ENCODE assay signal across 8 mouse cellular contexts in genomic region chr7:29305263-29305988, GRCm38 (mm10). TPM values are rescaled to one million over a fixed set of nuclear protein-coding genes. Genes with fewer than 3 reads are reported as not detected.
DNase-seq lines count a peak whose midpoint lies in the region; ATAC-seq and TF ChIP-seq lines count a peak whose summit lies in the region.

No protein-coding gene starts in this region.

- ATAC-seq in forebrain, embryonic 13.5 days: no peak
- no peak for ATAC-seq in liver, embryonic 14.5 days (ENCODE audit: insufficient read depth)

- no peaks in the 10 kb centered on the region; the same call in 1 of the 2 replicates for H3K9me3 ChIP-seq in heart, embryonic 10.5 days
- H3K9me3 ChIP-seq in ES-Bruce4 (replicated peaks; ENCODE audit: control insufficient read depth, insufficient read depth, low read length, poor library complexity, severe bottlenecking): no peaks in the 10 kb centered on the region
- H3K9me3 ChIP-seq in forebrain, embryonic 13.5 days (replicated peaks): no peaks in the 10 kb centered on the region
- H3K9me3 ChIP-seq in liver, embryonic 14.5 days (ENCODE audit: control insufficient read depth, low read length): no peaks in the 10 kb centered on the region

- peaks cover 74% of the 10 kb centered on the region for H3K27me3 ChIP-seq in heart, embryonic 10.5 days (ENCODE audit: insufficient read depth, poor library complexity, severe bottlenecking)
- H3K27me3 ChIP-seq in heart, adult 2 months (ENCODE audit: control insufficient read depth, insufficient read depth, low read length): peaks cover 12% of the 10 kb centered on the region
- H3K27me3 ChIP-seq in ES-Bruce4 (ENCODE audit: control insufficient read depth, insufficient read depth, low read length, poor library complexity, severe bottlenecking): no peaks in the 10 kb centered on the region
- no peaks in the 10 kb centered on the region for H3K27me3 ChIP-seq in forebrain, embryonic 13.5 days
- H3K27me3 ChIP-seq in liver, embryonic 14.5 days (ENCODE audit: control insufficient read depth, insufficient read depth, low read length): peaks cover 56% of the 10 kb centered on the region

- TF ChIP-seq CTCF in heart, adult 2 months (IDR thresholded peaks at IDR 0.05): no peak
- TF ChIP-seq CTCF in ES-Bruce4 (IDR thresholded peaks at IDR 0.05; ENCODE audit: low read depth, low read length): peak; percentile 1
- no peak for TF ChIP-seq CTCF in liver, embryonic 14.5 days (IDR thresholded peaks at IDR 0.05; ENCODE audit: low read depth)

- H3K4me3 ChIP-seq in heart, embryonic 10.5 days: peak overlapping the region; percentile 66
- H3K4me3 ChIP-seq in heart, adult 2 months: no peak overlapping the region
- peak overlapping the region; percentile 15; the same call in 1 of the 2 replicates for H3K4me3 ChIP-seq in ES-Bruce4 (ENCODE audit: low read depth, low read length)
- H3K4me3 ChIP-seq in forebrain, embryonic 13.5 days: peak overlapping the region; percentile 75
- H3K4me3 ChIP-seq in liver, embryonic 14.5 days (ENCODE audit: insufficient read depth in 1 of 2, low read depth in 2 of 2, low read length in 2 of 2): no peak overlapping the region; a peak in 1 of 4 replicates

- TF ChIP-seq EP300 in heart, adult 2 months (IDR thresholded peaks at IDR 0.05; ENCODE audit: insufficient read depth, low read depth, low read length): no peak
- TF ChIP-seq EP300 in ES-Bruce4 (IDR thresholded peaks at IDR 0.05; ENCODE audit: insufficient read depth, low read depth, low read length): no peak
- no peak for TF ChIP-seq EP300 in liver, embryonic 14.5 days (IDR thresholded peaks at IDR 0.05; ENCODE audit: low read depth)

- no peak for DNase-seq in heart, embryonic 10.5 days (ENCODE audit: low spot score)
- DNase-seq in heart, adult 2 months: no peak
- no peak for DNase-seq in liver, embryonic 14.5 days (ENCODE audit: low read depth in 3 of 3, low spot score in 3 of 3)
- DNase-seq in retina, postnatal 1 day: no peak
- DNase-seq in retina, embryonic 14.5 days (ENCODE audit: low spot score): no peak
- DNase-seq in adrenal gland, adult 8-10 months: no peak

- H3K79me2 ChIP-seq in heart, adult 2 months (replicated peaks; ENCODE audit: control insufficient read depth, insufficient read depth, low read length): no peaks in the 10 kb centered on the region

- H3K9ac ChIP-seq in heart, adult 2 months (ENCODE audit: low read depth, low read length): no peak overlapping the region
- H3K9ac ChIP-seq in ES-Bruce4 (ENCODE audit: low read depth, poor library complexity, severe bottlenecking): no peak overlapping the region
- H3K9ac ChIP-seq in forebrain, embryonic 13.5 days: peak overlapping the region; percentile 89
- H3K9ac ChIP-seq in liver, embryonic 14.5 days (replicated peaks): no peak overlapping the region

- intact Hi-C loops in heart, adult 2 months (cut with DNase I): loop anchor here (5.0 kb wide), 1 partner anchor 217 kb away; no protein-coding TSS in a partner anchor

- peak overlapping the region; percentile 59; the same call in 1 of the 2 replicates for H3K27ac ChIP-seq in heart, embryonic 10.5 days
- H3K27ac ChIP-seq in heart, adult 2 months: no peak overlapping the region
- H3K27ac ChIP-seq in ES-Bruce4 (ENCODE audit: insufficient read depth, low read length): peak overlapping the region; percentile 38
- H3K27ac ChIP-seq in forebrain, embryonic 13.5 days: peak overlapping the region; percentile 95
- no peak overlapping the region for H3K27ac ChIP-seq in liver, embryonic 14.5 days

- no peak for TF ChIP-seq POLR2A in heart, adult 2 months (IDR thresholded peaks at IDR 0.05; ENCODE audit: insufficient read depth, low read depth, low read length)
- no peak for TF ChIP-seq POLR2A in ES-Bruce4 (IDR thresholded peaks at IDR 0.05; ENCODE audit: insufficient read depth, low read length)

- WGBS in heart, embryonic 10.5 days: 15% methylated on average over 9 of the region's 9 CpGs
- WGBS in heart, adult 2 months: 36% methylated on average over 9 of the region's 9 CpGs
- WGBS in forebrain, embryonic 13.5 days: 10% methylated on average over 9 of the region's 9 CpGs
- 33% methylated on average over 9 of the region's 9 CpGs for WGBS in liver, embryonic 14.5 days (ENCODE audit: insufficient replicate concordance)

- H3K4me2 ChIP-seq in forebrain, embryonic 13.5 days: peak overlapping the region; percentile 91
- peak overlapping the region; percentile 73 for H3K4me2 ChIP-seq in liver, embryonic 14.5 days (ENCODE audit: low read depth)

- peaks cover 49% of the 10 kb centered on the region for H3K4me1 ChIP-seq in heart, embryonic 10.5 days
- H3K4me1 ChIP-seq in heart, adult 2 months (ENCODE audit: control insufficient read depth, insufficient read depth, low read length): peaks cover 1% of the 10 kb centered on the region
- peaks cover 6% of the 10 kb centered on the region for H3K4me1 ChIP-seq in ES-Bruce4 (ENCODE audit: control insufficient read depth, insufficient read depth, low read length)
- H3K4me1 ChIP-seq in forebrain, embryonic 13.5 days: peaks cover 55% of the 10 kb centered on the region
- peaks cover 10 to 20% of the 10 kb centered on the region in 2 experiments for H3K4me1 ChIP-seq in liver, embryonic 14.5 days (replicated peaks; ENCODE audit: control insufficient read depth in 2 of 2, insufficient read depth in 2 of 2, low read length in 1 of 2)

- H3K36me3 ChIP-seq in heart, embryonic 10.5 days: no peaks in the 10 kb centered on the region
- H3K36me3 ChIP-seq in heart, adult 2 months (ENCODE audit: control insufficient read depth, insufficient read depth, low read length): no peaks in the 10 kb centered on the region
- H3K36me3 ChIP-seq in ES-Bruce4 (ENCODE audit: control insufficient read depth, insufficient read depth, low read length, poor library complexity, severe bottlenecking): no peaks in the 10 kb centered on the region
- 0 out of 2 replicates have a peak, but pooled peaks cover 4% of the 10 kb centered on the region for H3K36me3 ChIP-seq in forebrain, embryonic 13.5 days (ENCODE audit: poor library complexity, severe bottlenecking)
- H3K36me3 ChIP-seq in liver, embryonic 14.5 days (replicated peaks; ENCODE audit: control insufficient read depth, insufficient read depth, low read depth): no peaks in the 10 kb centered on the region

RNA-seq across cellular contexts. Expression of gene Dpf1, which starts 1.7 kb away (rescaled TPM):
- polyA plus RNA-seq in heart, embryonic 10.5 days (2016; fragmentation: Nextera tagmentation; extraction: Ambion mirVana): 2.5 and 8.7 TPM in 2 replicates
- under 1 TPM in 1 of 2 experiments, not detected in 1; 0.27 TPM for total RNA-seq in heart, adult 2 months (2021)
- polyA plus RNA-seq in heart, adult 2 months (2012; rRNA removed): 0.21 and 0.38 TPM in 2 replicates
- polyA plus RNA-seq in ES-Bruce4 (2011; ENCODE audit: insufficient read depth, insufficient read length, low read depth, missing spikeins): 5.9 and 6.1 TPM in 2 replicates
- 165 and 182 TPM in 2 replicates for polyA plus RNA-seq in forebrain, embryonic 13.5 days (2015; fragmentation: Nextera tagmentation; extraction: Ambion mirVana)
- polyA plus RNA-seq in liver, embryonic 14.5 days (2012; rRNA removed): 0.81 TPM in 2 replicates
- polyA plus RNA-seq in liver, embryonic 14.5 days (2014; fragmentation: Nextera tagmentation; extraction: Ambion mirVana): 1.0 and 2.1 TPM in 2 replicates
- 1 to 10 TPM; 2.6 to 6.1 (median 4.0) TPM for total RNA-seq in adrenal gland, adult 8-10 months (2022)

RNA-seq across cellular contexts. Expression of gene Ppp1r14a, which starts 16.3 kb away (rescaled TPM):
- 6.4 and 13.8 TPM in 2 replicates for polyA plus RNA-seq in heart, embryonic 10.5 days (2016; fragmentation: Nextera tagmentation; extraction: Ambion mirVana)
- 10 to 100 TPM in 1 of 2 experiments, 1 to 10 TPM in 1; 8.7 to 10.3 TPM for total RNA-seq in heart, adult 2 months (2021)
- polyA plus RNA-seq in heart, adult 2 months (2012; rRNA removed): 16.3 and 18.4 TPM in 2 replicates
- polyA plus RNA-seq in ES-Bruce4 (2011; ENCODE audit: insufficient read depth, insufficient read length, low read depth, missing spikeins): 22.1 and 29.1 TPM in 2 replicates
- polyA plus RNA-seq in forebrain, embryonic 13.5 days (2015; fragmentation: Nextera tagmentation; extraction: Ambion mirVana): 14.9 and 17.2 TPM in 2 replicates
- 1.5 and 2.5 TPM in 2 replicates for polyA plus RNA-seq in liver, embryonic 14.5 days (2012; rRNA removed)
- 2.3 TPM in 2 replicates for polyA plus RNA-seq in liver, embryonic 14.5 days (2014; fragmentation: Nextera tagmentation; extraction: Ambion mirVana)
- total RNA-seq in adrenal gland, adult 8-10 months (2022): 1 to 10 TPM; 4.8 to 8.0 (median 5.5) TPM

RNA-seq across cellular contexts. Expression of gene Spint2, which starts 23.7 kb away (rescaled TPM):
- polyA plus RNA-seq in heart, embryonic 10.5 days (2016; fragmentation: Nextera tagmentation; extraction: Ambion mirVana): 32.4 and 63.4 TPM in 2 replicates
- total RNA-seq in heart, adult 2 months (2021): 10 to 100 TPM; 39.4 to 46.4 TPM
- polyA plus RNA-seq in heart, adult 2 months (2012; rRNA removed): 40.5 and 45.7 TPM in 2 replicates
- polyA plus RNA-seq in ES-Bruce4 (2011; ENCODE audit: insufficient read depth, insufficient read length, low read depth, missing spikeins): 264 and 288 TPM in 2 replicates
- polyA plus RNA-seq in forebrain, embryonic 13.5 days (2015; fragmentation: Nextera tagmentation; extraction: Ambion mirVana): 30.1 and 41.3 TPM in 2 replicates
- 14.6 and 15.6 TPM in 2 replicates for polyA plus RNA-seq in liver, embryonic 14.5 days (2012; rRNA removed)
- polyA plus RNA-seq in liver, embryonic 14.5 days (2014; fragmentation: Nextera tagmentation; extraction: Ambion mirVana): 22.3 and 23.6 TPM in 2 replicates
- 100 to 1,000 TPM in 2 of 4 experiments, 10 to 100 TPM in 2; 75.9 to 116 (median 96.8) TPM for total RNA-seq in adrenal gland, adult 8-10 months (2022)

RNA-seq across cellular contexts. Expression of gene 2200002D01Rik, which starts 57.2 kb away (rescaled TPM):
- 8.2 and 9.7 TPM in 2 replicates for polyA plus RNA-seq in heart, embryonic 10.5 days (2016; fragmentation: Nextera tagmentation; extraction: Ambion mirVana)
- total RNA-seq in heart, adult 2 months (2021): 1 to 10 TPM; 1.5 to 2.0 TPM
- polyA plus RNA-seq in heart, adult 2 months (2012; rRNA removed): 0.98 and 1.00 TPM in 2 replicates
- 33.6 and 34.1 TPM in 2 replicates for polyA plus RNA-seq in ES-Bruce4 (2011; ENCODE audit: insufficient read depth, insufficient read length, low read depth, missing spikeins)
- 1.2 and 1.5 TPM in 2 replicates for polyA plus RNA-seq in forebrain, embryonic 13.5 days (2015; fragmentation: Nextera tagmentation; extraction: Ambion mirVana)
- 0.39 and 1.3 TPM in 2 replicates for polyA plus RNA-seq in liver, embryonic 14.5 days (2012; rRNA removed)
- polyA plus RNA-seq in liver, embryonic 14.5 days (2014; fragmentation: Nextera tagmentation; extraction: Ambion mirVana): 2.6 and 4.8 TPM in 2 replicates
- total RNA-seq in adrenal gland, adult 8-10 months (2022): 1 to 10 TPM; 3.0 to 6.9 (median 3.7) TPM

Comparison
In these comparisons a context has a peak if more than half of its experiments do, and no peak if none do; other contexts are left out.
1. H3K27ac ChIP-seq: peak in heart, embryonic 10.5 days (single experiment), ES-Bruce4 (single experiment) and forebrain, embryonic 13.5 days (single experiment); none in heart, adult 2 months (single experiment) and liver, embryonic 14.5 days (single experiment).
2. H3K4me3 ChIP-seq: peak in heart, embryonic 10.5 days (single experiment), ES-Bruce4 (single experiment) and forebrain, embryonic 13.5 days (single experiment); none in heart, adult 2 months (single experiment) and liver, embryonic 14.5 days (0 of 2).
3. RNA of gene Dpf1, which starts 1.7 kb away (polyA plus RNA-seq): 165 to 182 TPM in forebrain, embryonic 13.5 days; 2.5 to 8.7 TPM in heart, embryonic 10.5 days, 5.9 to 6.1 TPM in ES-Bruce4, 0.81 to 2.1 TPM in liver, embryonic 14.5 days and 0.21 to 0.38 TPM in heart, adult 2 months; every median in the first group is over 10 times any median in the second.